In the genomic region with DNA sequence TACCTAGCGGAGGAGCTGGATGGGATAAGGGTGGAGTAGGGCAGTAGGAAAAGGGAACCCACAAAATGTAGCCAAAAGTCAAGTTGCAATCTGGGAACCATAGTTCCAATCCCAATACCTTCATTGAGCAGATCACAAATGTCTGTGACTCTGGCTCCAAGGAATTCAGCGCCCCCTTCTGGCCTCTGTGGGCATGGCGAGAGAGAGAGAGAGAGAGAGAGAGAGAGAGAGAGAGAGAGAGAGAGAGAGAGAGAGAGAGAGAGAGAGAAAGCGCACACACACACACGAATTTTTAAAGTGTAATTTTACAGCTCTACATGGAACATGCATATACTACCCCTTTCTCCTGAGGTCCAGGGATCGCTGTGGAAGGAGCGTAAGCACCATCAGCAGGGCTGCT, we compare ENCODE assay signal across 9 mouse cellular contexts. TPM values are rescaled to one million over a fixed set of nuclear protein-coding genes. Genes with fewer than 3 reads are reported as not detected.
DNase-seq lines count a peak whose midpoint lies in the region; ATAC-seq lines count a peak whose summit lies in the region.
"Had no signal": no experiment of that assay in that cellular context is flagged by ENCODE, and none has a peak within 500 bp of the region (broad histone marks: within the 10 kb centered on the region; RNA-seq: fewer than 3 reads in every experiment).

No protein-coding gene starts in this region.

- no peak overlapping the region for H3K27ac ChIP-seq in kidney, embryonic 16.5 days (ENCODE audit: low read length)

- H3K4me3 ChIP-seq in kidney, embryonic 16.5 days (ENCODE audit: low read length), result no peak overlapping the region

- no peaks in the 10 kb centered on the region for H3K4me1 ChIP-seq in kidney, embryonic 16.5 days (ENCODE audit: insufficient read depth, low read length)

- no peaks in the 10 kb centered on the region for H3K36me3 ChIP-seq in kidney, embryonic 16.5 days (ENCODE audit: insufficient read depth, low read length)

- no peak for ATAC-seq in kidney, embryonic 16.5 days (ENCODE audit: low FRiP score, low TSS enrichment)

- peak; percentile 29 for DNase-seq in kidney, adult 18-20 months
- DNase-seq in A20 (ENCODE audit: low read depth, low spot score) (peak; percentile 68), MN1 (ENCODE audit: low spot score) (peak; percentile 40)
- DNase-seq in left cerebral cortex, postnatal 14 days (ENCODE audit: low spot score in 2 of 2), result peak; percentile 60 to 63
- peak; percentile 28 to 68 for DNase-seq in spleen, postnatal 14 days (ENCODE audit: low spot score in 2 of 2)
- no peak for DNase-seq in heart, adult 11 months
- no peak for DNase-seq in frontal cortex, postnatal 36 days (ENCODE audit: low spot score in 2 of 2)

- no peak overlapping the region for H3K9ac ChIP-seq in kidney, embryonic 16.5 days (replicated peaks; ENCODE audit: low read length)

- 16% methylated on average over 7 of the region's 7 CpGs for WGBS in kidney, embryonic 16.5 days

- intact Hi-C loops in left cerebral cortex, postnatal 14 days (cut with DNase I), result no loop called here

- no peaks in the 10 kb centered on the region for H3K27me3 ChIP-seq in kidney, embryonic 16.5 days (ENCODE audit: insufficient read depth, low read length)

- no peaks in the 10 kb centered on the region for H3K9me3 ChIP-seq in kidney, embryonic 16.5 days (ENCODE audit: low read length)

- no peak overlapping the region for H3K4me2 ChIP-seq in kidney, embryonic 16.5 days (replicated peaks; ENCODE audit: low read depth, low read length)

RNA-seq across cellular contexts. Expression of gene Kcnn4, which starts 6.8 kb away (rescaled TPM):
- 4.4 and 4.9 TPM in 2 replicates for polyA plus RNA-seq in kidney, embryonic 16.5 days (2015; fragmentation: Nextera tagmentation; extraction: Ambion mirVana)
- total RNA-seq in left cerebral cortex, postnatal 14 days (2021), result under 1 TPM; 0.32 to 0.40 TPM

RNA-seq across cellular contexts. Expression of gene Lypd5, which starts 14.2 kb away (rescaled TPM):
- not detected in 2 replicates for polyA plus RNA-seq in kidney, embryonic 16.5 days (2015; fragmentation: Nextera tagmentation; extraction: Ambion mirVana)
- total RNA-seq in left cerebral cortex, postnatal 14 days (2021), result not detected
- polyA plus RNA-seq: intestine, embryonic 14.5 days had no signal

RNA-seq across cellular contexts. Expression of gene Tescl, which starts 29.5 kb away (rescaled TPM):
- polyA plus RNA-seq in kidney, embryonic 16.5 days (2015; fragmentation: Nextera tagmentation; extraction: Ambion mirVana), result 0.19 and 0.42 TPM in 2 replicates
- total RNA-seq in left cerebral cortex, postnatal 14 days (2021), result not detected
- polyA plus RNA-seq: intestine, embryonic 14.5 days had no signal

RNA-seq across cellular contexts. Expression of gene Smg9, which starts 36.2 kb away (rescaled TPM):
- 28.3 and 31.9 TPM in 2 replicates for polyA plus RNA-seq in kidney, embryonic 16.5 days (2015; fragmentation: Nextera tagmentation; extraction: Ambion mirVana)
- 10 to 100 TPM; 35.5 to 39.7 TPM for total RNA-seq in left cerebral cortex, postnatal 14 days (2021)

RNA-seq across cellular contexts. Expression of gene Zfp94, which starts 46.8 kb away (rescaled TPM):
- polyA plus RNA-seq in kidney, embryonic 16.5 days (2015; fragmentation: Nextera tagmentation; extraction: Ambion mirVana), result 12.8 and 13.9 TPM in 2 replicates
- total RNA-seq in left cerebral cortex, postnatal 14 days (2021), result 10 to 100 TPM; 16.1 to 16.3 TPM

Comparison
In these comparisons a context has a peak if more than half of its experiments do, and no peak if none do; other contexts are left out.
1. DNase-seq: peak in kidney, adult 18-20 months (single experiment), A20 (single experiment), MN1 (single experiment), left cerebral cortex, postnatal 14 days (2 of 2) and spleen, postnatal 14 days (2 of 2); none in heart, adult 11 months (single experiment) and frontal cortex, postnatal 36 days (0 of 2).